Mouse (Mus musculus) hindbrain, postnatal 0 days (tissue): ENCODE results near the gene Mrps18c. TPM values are rescaled to one million over a fixed set of nuclear protein-coding genes. Genes with fewer than 3 reads are reported as not detected.
A peak's percentile ranks its signal among the peaks of the same experiment; 100 is the strongest.

Source experiments
- ATAC-seq: fragments of 200-750 bp; cut with Nextera tagmentation; 2 replicates; pipeline ENCODE4 v1.8.0; 2017; ENCODE audit warnings: mild to moderate bottlenecking, moderate TSS enrichment, moderate library complexity
- DNase-seq: peaks from one replicate; pipeline ENCODE4 v3.0.0-alpha.2; 2015; ENCODE audit warnings: low spot score
- H3K27ac ChIP-seq: fragments of 300-500 bp; sonication (generic); 2 replicates; pipeline ENCODE4 v1.5.1; 2014; ENCODE audit warnings: mild to moderate bottlenecking
- H3K27me3 ChIP-seq: fragments of 300-500 bp; sonication (generic); 2 replicates; pipeline ENCODE4 v1.6.1; 2014; ENCODE audit warnings: low read length, mixed read lengths; ENCODE audit not compliant: insufficient read depth
- H3K36me3 ChIP-seq: fragments of 300-500 bp; sonication (generic); 2 replicates; pipeline ENCODE4 v1.6.1; 2014; ENCODE audit warnings: low read length, mixed read lengths; ENCODE audit not compliant: insufficient read depth
- H3K4me1 ChIP-seq: fragments of 300-500 bp; sonication (generic); 2 replicates; pipeline ENCODE4 v1.6.1; 2014; ENCODE audit warnings: antibody characterized with exemption, low read length, mixed read lengths; ENCODE audit not compliant: insufficient read depth
- H3K4me2 ChIP-seq: fragments of 300-500 bp; sonication (generic); 2 replicates; pipeline ENCODE4 v1.6.1; 2014; ENCODE audit warnings: low read depth, mild to moderate bottlenecking, low read length, moderate library complexity, mixed read lengths
- H3K4me3 ChIP-seq: fragments of 300-500 bp; sonication (generic); 2 replicates; pipeline ENCODE4 v1.5.1; 2014; ENCODE audit warnings: low read length
- H3K9ac ChIP-seq: fragments of 300-500 bp; sonication (generic); replicated peaks from 2 replicates; pipeline ENCODE4 v1.6.1; 2014; ENCODE audit warnings: mild to moderate bottlenecking, low read length, moderate library complexity, mixed read lengths
- H3K9me3 ChIP-seq: fragments of 300-500 bp; sonication (generic); 2 replicates; pipeline ENCODE4 v1.6.1; 2016; ENCODE audit warnings: low read length, mixed read lengths
- CTCF ChIP-seq: IDR thresholded peaks from 2 replicates; pipeline ENCODE4 v1.5.1; 2016; ENCODE audit warnings: antibody characterized with exemption, control low read depth, low read depth
- WGBS: fragments of 180-500 bp; shearing (Covaris S2); extraction: QIAGEN DNeasy Blood & Tissue Kit; methylation state at CpG from one replicate; pipeline ENCODE4 v1.1.7; 2014; 5-methylcytosine and 5-hydroxymethylcytosine counted together
- polyA plus RNA-seq: library from polyadenylated mRNA; unstranded; fragments of >200 nt; fragmentation: Nextera tagmentation; extraction: Ambion mirVana; gene quantifications from 2 replicates; pipeline ENCODE4 v1.2.1, GENCODE M21; 2015
- total RNA-seq: library from RNA; depleted of rRNA; stranded (reverse); fragments of >200 nt; gene quantifications from 2 replicates; pipeline ENCODE4 v1.2.3, GENCODE M21; 2014; rRNA removed

Mrps18c gene
- total RNA-seq (26.3 and 26.5 TPM in 2 replicates), polyA plus RNA-seq (183 and 192 TPM in 2 replicates)

DNA sequence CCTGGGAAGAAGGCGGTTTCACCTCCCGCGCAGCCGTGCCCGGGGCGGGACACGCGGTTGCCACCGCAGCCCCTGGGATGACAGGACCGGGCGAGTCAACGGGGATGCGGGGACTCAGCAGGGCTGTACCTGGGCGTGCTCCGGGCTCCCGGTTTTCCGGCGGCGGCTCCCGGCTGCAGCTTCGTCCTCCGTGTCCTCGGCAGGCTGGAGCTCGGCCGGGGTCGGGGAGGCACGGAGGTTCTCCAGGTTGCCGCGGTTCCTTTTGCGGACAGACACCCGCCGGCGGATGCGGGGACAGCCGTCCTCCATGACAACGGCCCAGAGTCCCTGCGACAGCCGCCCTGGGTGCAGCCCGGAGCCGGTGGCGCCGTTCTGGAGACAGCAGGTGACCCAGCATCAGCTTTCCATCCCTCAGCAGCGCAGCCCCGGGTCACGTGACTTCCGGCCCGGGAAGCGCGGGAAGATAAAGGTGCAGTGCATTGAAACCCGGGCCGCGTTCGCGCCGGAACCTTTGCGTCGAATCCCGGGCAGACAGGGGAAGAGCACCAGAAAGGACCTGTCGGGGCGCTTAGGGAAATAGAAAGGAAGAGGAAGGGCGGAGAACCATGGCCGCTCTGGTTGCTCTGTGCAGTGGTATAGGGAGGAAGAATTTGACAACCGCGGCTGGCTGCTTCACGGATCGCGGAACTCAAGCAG, at the start of gene Mrps18c, which contains the start of gene Helq:
Mrps18c (plus strand) TSS at position 463 of the 696 bp plus-strand sequence.
Helq (minus strand) TSS at position 434 of the 696 bp plus-strand sequence.
- WGBS: under 1% methylated on average over 67 of the region's 67 CpGs
- peak; percentile 97 for ATAC-seq
- no peak for TF ChIP-seq CTCF
- no peaks in the 10 kb centered on the region for H3K27me3 ChIP-seq
- peaks cover 33% of the 10 kb centered on the region; the same call in 1 of the 2 replicates for H3K36me3 ChIP-seq
- no peaks in the 10 kb centered on the region; the same call in 1 of the 2 replicates for H3K4me1 ChIP-seq
- H3K27ac ChIP-seq: peak within 1 kb of the TSS; percentile 73; the same call in 1 of the 2 replicates
- H3K9ac ChIP-seq: peak within 1 kb of the TSS; percentile 88
- peak within 1 kb of the TSS; percentile 91 for H3K4me2 ChIP-seq
- peak within 1 kb of the TSS; percentile 85 for H3K4me3 ChIP-seq
- no peaks in the 10 kb centered on the region for H3K9me3 ChIP-seq
- DNase-seq: peak; percentile 96

DNA sequence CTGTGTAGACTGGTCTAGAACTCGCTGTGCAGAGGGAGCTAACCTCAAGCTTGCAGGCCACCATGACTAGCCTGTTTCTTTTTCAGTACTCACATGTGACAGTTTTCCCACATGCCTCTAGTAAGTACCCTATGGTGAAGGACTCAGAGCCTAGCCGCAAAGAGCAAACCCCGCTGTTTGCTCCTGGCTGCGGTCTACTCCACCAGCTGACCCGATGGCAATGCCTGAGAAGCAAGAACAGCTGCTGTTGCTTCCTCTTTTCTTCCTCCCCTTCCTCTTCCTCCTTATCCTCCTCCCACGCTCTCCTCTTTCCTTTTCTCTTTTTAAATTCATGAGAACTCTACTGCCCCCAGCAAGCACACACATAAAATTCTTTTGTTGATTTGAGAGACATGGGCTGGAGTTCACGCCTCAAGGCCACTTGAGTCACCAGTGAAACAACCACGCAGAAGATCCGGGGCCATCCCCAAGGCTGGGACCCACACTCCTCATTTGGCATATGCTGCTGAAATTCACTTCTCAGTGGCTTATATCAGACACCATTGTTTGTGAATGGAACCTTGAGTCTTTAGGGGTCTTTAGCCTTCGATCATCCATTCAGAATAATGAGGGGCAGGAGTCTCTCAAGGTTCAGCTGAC, 47.7 kb upstream of the Mrps18c start:
- 81% methylated on average over 10 of the region's 10 CpGs for WGBS
- Histone ChIP-seq H3K36me3 (no peaks in the 10 kb centered on the region), H3K27me3 (no peaks in the 10 kb centered on the region), H3K4me3 (no peak overlapping the region), H3K4me2 (no peak overlapping the region), H3K27ac (no peak overlapping the region), H3K4me1 (no peaks in the 10 kb centered on the region), H3K9ac (no peak overlapping the region), H3K9me3 (no peaks in the 10 kb centered on the region)
- no peak for DNase-seq
- no peak for ATAC-seq
- TF ChIP-seq CTCF: no peak

DNA sequence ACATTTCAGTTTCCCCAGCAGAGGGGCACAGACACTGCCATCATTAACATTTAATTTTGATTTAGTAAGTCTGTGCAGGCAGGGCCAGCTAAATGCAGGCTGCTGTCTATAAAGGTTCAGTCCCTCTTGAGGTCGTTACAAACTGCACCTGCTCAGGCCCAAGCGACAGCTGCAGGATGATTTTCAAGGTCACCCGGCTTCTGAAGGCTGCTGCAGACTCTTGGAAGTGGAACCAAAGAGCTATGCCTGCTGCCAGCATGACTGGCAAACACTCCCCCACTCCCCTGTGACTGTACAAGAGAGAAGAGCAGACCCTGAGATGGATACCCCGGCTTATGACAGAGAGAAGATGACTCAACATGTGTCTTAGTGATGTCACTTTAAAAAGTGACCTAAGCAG, 46.8 kb upstream of the Mrps18c start:
- Histone ChIP-seq H3K9me3 (no peaks in the 10 kb centered on the region), H3K27ac (no peak overlapping the region), H3K4me3 (no peak overlapping the region), H3K4me2 (no peak overlapping the region), H3K36me3 (no peaks in the 10 kb centered on the region), H3K27me3 (no peaks in the 10 kb centered on the region), H3K9ac (no peak overlapping the region), H3K4me1 (no peaks in the 10 kb centered on the region)
- ATAC-seq: peak; percentile 66; the same call in 1 of the 2 replicates
- TF ChIP-seq CTCF: no peak
- 33% methylated on average over 4 of the region's 4 CpGs for WGBS
- peak; percentile 24 for DNase-seq

DNA sequence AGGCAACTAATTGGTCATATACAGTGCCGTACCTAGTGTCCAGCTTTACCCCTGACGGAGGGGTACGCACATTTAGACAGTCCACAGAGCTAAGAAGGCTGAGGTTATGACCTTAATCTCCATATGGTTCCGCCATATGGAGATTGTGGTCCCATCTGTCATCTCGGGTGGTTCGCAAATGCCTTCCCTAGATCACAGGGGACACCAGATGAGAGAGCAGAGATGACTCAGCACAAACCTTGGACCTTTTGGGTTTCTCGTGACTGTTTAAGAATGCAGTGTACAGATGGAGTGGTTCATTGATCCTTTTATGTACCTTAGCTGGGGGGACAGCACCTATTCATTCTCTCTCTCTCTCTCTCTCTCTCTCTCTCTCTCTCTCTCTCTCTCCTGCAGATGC, 45.0 kb upstream of the Mrps18c start:
- peak; percentile 20 for DNase-seq
- Histone ChIP-seq H3K27me3 (no peaks in the 10 kb centered on the region), H3K9ac (no peak overlapping the region), H3K36me3 (no peaks in the 10 kb centered on the region), H3K27ac (no peak overlapping the region), H3K4me2 (no peak overlapping the region), H3K4me1 (no peaks in the 10 kb centered on the region), H3K9me3 (no peaks in the 10 kb centered on the region), H3K4me3 (no peak overlapping the region)
- no peak for TF ChIP-seq CTCF
- no peak for ATAC-seq
- 34% methylated on average over 7 of the region's 7 CpGs for WGBS

DNA sequence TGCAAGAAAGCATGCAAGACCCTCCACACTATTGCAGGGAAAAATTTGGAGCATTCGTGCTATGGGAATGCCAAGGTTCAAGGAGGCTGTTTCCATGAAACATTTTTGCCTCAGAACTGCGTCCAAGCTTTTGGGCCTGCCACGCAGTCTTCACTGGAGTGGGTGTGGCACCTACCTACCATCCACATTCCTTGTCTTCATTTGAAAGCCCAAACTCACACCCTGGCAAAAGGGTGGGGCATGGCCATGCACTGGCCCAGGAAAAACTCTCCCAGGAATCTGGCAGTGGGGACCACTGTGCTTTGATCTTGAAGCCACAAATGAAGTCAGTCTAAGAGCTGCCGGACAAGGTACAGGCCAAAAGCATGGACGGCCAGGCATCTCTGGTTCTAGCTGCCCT, 40.3 kb upstream of the Mrps18c start:
- WGBS: 88% methylated on average over 5 of the region's 5 CpGs
- Histone ChIP-seq H3K27ac (no peak overlapping the region), H3K4me2 (no peak overlapping the region), H3K27me3 (no peaks in the 10 kb centered on the region), H3K4me3 (no peak overlapping the region), H3K36me3 (peaks cover 11% of the 10 kb centered on the region; the same call in 1 of the 2 replicates), H3K9ac (no peak overlapping the region), H3K4me1 (no peaks in the 10 kb centered on the region), H3K9me3 (no peaks in the 10 kb centered on the region)
- no peak for ATAC-seq
- TF ChIP-seq CTCF: no peak
- DNase-seq: no peak

DNA sequence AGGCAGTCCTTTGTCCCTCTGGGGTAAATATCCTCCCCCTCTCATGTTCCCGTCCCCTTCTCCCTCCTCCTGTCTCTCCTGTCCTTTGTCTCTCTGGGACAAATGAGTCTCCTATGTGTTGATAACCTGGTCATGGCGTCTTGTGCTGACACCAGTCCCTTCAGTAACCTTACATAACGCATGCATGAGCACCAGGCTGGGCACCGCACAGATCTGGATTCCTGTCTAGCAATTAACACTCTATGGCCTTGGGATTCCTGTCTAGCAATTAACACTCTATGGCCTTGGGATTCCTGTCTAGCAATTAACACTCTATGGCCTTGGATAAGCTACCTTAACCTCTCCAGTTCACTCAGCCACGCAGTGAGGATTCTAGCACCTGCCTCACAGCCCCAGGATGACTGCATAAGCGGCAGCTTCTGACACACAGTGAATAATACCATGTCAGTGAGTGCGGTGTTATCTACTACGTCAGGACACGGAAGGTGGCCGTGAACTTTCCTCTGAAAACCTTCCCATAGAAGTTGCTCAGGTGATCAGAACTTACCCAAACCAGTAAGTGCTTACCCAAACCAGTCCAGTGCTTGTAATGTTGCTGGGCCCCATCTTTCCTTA, 38.3 kb upstream of the Mrps18c start:
- 0 out of 2 replicates have a peak, but pooled peaks have one; percentile 24 for ATAC-seq
- Histone ChIP-seq H3K9ac (no peak overlapping the region), H3K4me2 (no peak overlapping the region), H3K4me1 (no peaks in the 10 kb centered on the region), H3K27me3 (no peaks in the 10 kb centered on the region), H3K36me3 (peaks cover 25% of the 10 kb centered on the region), H3K27ac (no peak overlapping the region), H3K9me3 (no peaks in the 10 kb centered on the region), H3K4me3 (no peak overlapping the region)
- TF ChIP-seq CTCF: no peak
- 81% methylated on average over 10 of the region's 10 CpGs for WGBS
- no peak for DNase-seq
